Mouse (Mus musculus) lung, embryonic 16.5 days (tissue): Measurements from ENCODE around the gene Hnf1b. TPM values are rescaled to one million over a fixed set of nuclear protein-coding genes. Genes with fewer than 3 reads are reported as not detected.
A peak's percentile ranks its signal among the peaks of the same experiment; 100 is the strongest.

Source experiments
- ATAC-seq: fragments of 200-750 bp; cut with Nextera tagmentation; 2 replicates; pipeline ENCODE4 v1.8.0; 2017; ENCODE audit warnings: low read depth, mild to moderate bottlenecking, moderate library complexity
- H3K27ac ChIP-seq: fragments of 300-500 bp; sonication (generic); 2 replicates; pipeline ENCODE4 v1.5.1; 2014; ENCODE audit warnings: mild to moderate bottlenecking, control low read depth, low read length
- H3K27me3 ChIP-seq: fragments of 300-500 bp; sonication (generic); 2 replicates; pipeline ENCODE4 v1.6.1; 2014; ENCODE audit warnings: low read depth, low read length, mixed read lengths; ENCODE audit not compliant: control insufficient read depth, insufficient read depth
- H3K36me3 ChIP-seq: fragments of 300-500 bp; sonication (generic); 2 replicates; pipeline ENCODE4 v1.6.1; 2014; ENCODE audit warnings: low read length; ENCODE audit not compliant: control insufficient read depth, insufficient read depth
- H3K4me1 ChIP-seq: fragments of 300-500 bp; sonication (generic); replicated peaks from 2 replicates; pipeline ENCODE4 v1.6.1; 2014; ENCODE audit warnings: low read length, mixed read lengths; ENCODE audit not compliant: control insufficient read depth, insufficient read depth
- H3K4me2 ChIP-seq: fragments of 300-500 bp; sonication (generic); 2 replicates; pipeline ENCODE4 v1.6.1; 2014; ENCODE audit warnings: low read depth, low read length, control low read depth
- H3K4me3 ChIP-seq: fragments of 300-500 bp; sonication (generic); 2 replicates; pipeline ENCODE4 v1.5.1; 2014; ENCODE audit warnings: mild to moderate bottlenecking, low read length, control low read depth
- H3K9ac ChIP-seq: fragments of 300-500 bp; sonication (generic); 2 replicates; pipeline ENCODE4 v1.6.1; 2014; ENCODE audit warnings: low read length, control low read depth
- H3K9me3 ChIP-seq: fragments of 300-500 bp; sonication (generic); 2 replicates; pipeline ENCODE4 v1.6.1; 2016; ENCODE audit warnings: low read length; ENCODE audit not compliant: control insufficient read depth
- WGBS: fragments of 180-500 bp; shearing (Covaris S2); extraction: QIAGEN DNeasy Blood & Tissue Kit; methylation state at CpG from one replicate; pipeline ENCODE4 v1.1.7; 2014; 5-methylcytosine and 5-hydroxymethylcytosine counted together
- polyA plus RNA-seq: library from polyadenylated mRNA; unstranded; fragments of >200 nt; fragmentation: Nextera tagmentation; extraction: Ambion mirVana; gene quantifications from 2 replicates; pipeline ENCODE4 v1.2.1, GENCODE M21; 2015

The Hnf1b gene
- polyA plus RNA-seq, 1 experiment from 2014 or later: 11.7 TPM

DNA sequence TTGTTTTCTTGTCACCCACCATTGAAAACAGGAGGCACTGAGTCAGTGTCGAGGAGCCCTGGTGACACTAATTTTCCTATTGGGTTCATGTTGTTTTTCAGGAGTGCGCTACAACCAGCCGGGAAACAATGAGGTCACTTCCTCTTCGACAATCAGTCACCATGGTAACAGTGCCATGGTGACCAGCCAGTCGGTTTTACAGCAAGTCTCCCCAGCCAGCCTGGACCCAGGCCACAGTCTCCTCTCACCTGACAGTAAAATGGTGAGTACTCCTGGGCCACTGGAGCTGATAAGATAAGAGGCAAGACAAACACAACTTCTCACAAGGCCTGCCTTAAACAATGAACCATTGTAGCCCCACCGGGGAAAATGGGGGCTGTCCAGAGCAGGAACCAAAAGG is 32.7 kb downstream of the Hnf1b start:
- peak; percentile 71 for ATAC-seq
- Histone ChIP-seq H3K27ac (peak overlapping the region; percentile 54), H3K27me3 (no peaks in the 10 kb centered on the region), H3K4me1 (peaks cover 28% of the 10 kb centered on the region), H3K4me3 (no peak overlapping the region), H3K9ac (no peak overlapping the region), H3K36me3 (no peaks in the 10 kb centered on the region), H3K4me2 (no peak overlapping the region), H3K9me3 (no peaks in the 10 kb centered on the region)
- WGBS: 21% methylated on average over 6 of the region's 6 CpGs

DNA sequence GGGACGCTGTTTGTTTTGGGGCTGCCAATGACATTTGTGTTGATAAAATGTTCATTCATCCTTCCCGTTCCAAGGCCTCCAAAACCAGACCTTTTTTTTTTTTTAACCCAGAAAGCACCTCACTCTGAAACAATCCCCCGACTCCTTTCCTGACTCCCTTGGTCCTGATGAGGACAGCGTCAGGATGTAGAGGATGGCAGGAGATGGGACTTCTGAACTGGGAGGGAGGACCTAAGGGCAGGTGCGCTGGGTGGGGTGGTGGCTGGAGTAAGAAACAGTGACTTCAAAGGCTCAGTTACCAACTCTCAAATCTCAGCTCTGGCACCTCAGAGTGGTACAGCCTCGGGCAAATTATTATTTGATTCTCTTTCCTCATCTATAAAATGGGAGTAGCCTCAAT is 33.2 kb downstream of the Hnf1b start:
- Histone ChIP-seq H3K9me3 (no peaks in the 10 kb centered on the region), H3K36me3 (no peaks in the 10 kb centered on the region), H3K27ac (peak overlapping the region; percentile 54), H3K4me1 (peaks cover 25% of the 10 kb centered on the region), H3K27me3 (no peaks in the 10 kb centered on the region), H3K9ac (no peak overlapping the region), H3K4me2 (no peak overlapping the region), H3K4me3 (no peak overlapping the region)
- no peak for ATAC-seq
- WGBS: 33% methylated on average over 6 of the region's 6 CpGs

DNA sequence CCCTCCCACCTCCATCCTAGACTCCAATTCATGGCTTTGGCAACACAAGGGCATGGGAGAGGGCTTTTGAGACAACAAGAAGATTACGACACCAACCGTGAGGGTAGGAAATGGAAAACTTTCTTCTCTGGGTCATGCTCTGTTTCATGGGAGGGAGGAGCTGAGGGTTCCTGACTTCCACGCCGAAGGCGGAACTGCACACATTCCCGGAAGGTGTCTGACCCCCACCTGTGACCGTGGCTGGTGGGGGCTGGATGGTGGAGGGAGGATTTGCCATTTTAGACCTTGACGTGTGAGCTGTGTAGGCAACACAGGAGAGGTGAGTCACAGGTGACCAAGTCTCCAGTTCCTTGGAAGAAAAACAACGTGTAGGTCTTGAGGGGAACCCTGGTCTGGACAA is 33.9 kb downstream of the Hnf1b start:
- no peak overlapping the region for H3K4me3 ChIP-seq
- H3K4me2 ChIP-seq: no peak overlapping the region
- 58% methylated on average over 9 of the region's 9 CpGs for WGBS
- no peaks in the 10 kb centered on the region for H3K9me3 ChIP-seq
- H3K9ac ChIP-seq: no peak overlapping the region
- no peaks in the 10 kb centered on the region for H3K36me3 ChIP-seq
- H3K4me1 ChIP-seq: peaks cover 18% of the 10 kb centered on the region
- H3K27me3 ChIP-seq: no peaks in the 10 kb centered on the region
- no peak for ATAC-seq
- peak overlapping the region; percentile 54 for H3K27ac ChIP-seq

DNA sequence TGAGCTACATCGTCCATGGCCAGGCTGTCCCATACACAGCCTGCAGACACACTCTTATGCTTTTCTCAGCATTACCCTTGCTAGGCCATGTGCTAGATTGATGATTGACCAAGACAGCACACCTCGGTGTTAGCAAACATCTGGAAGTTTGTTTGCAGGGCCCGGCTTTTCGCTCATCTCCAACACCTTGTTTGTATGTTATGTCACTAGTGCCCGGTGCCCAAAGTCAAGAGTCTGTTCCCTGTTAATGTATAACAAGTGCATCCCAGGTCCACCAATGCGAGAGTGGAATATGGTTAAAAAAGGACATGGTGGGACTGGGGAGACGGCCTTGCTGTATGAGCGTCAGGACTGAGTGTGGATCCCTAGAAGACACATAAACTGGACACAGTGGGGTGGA is 35.3 kb downstream of the Hnf1b start:
- Histone ChIP-seq H3K27me3 (no peaks in the 10 kb centered on the region), H3K4me1 (peaks cover 10% of the 10 kb centered on the region; the same call in 1 of the 2 replicates), H3K4me3 (no peak overlapping the region), H3K36me3 (no peaks in the 10 kb centered on the region), H3K4me2 (no peak overlapping the region), H3K9me3 (no peaks in the 10 kb centered on the region), H3K27ac (no peak overlapping the region), H3K9ac (no peak overlapping the region)
- 61% methylated on average over 8 of the region's 8 CpGs for WGBS
- ATAC-seq: no peak

DNA sequence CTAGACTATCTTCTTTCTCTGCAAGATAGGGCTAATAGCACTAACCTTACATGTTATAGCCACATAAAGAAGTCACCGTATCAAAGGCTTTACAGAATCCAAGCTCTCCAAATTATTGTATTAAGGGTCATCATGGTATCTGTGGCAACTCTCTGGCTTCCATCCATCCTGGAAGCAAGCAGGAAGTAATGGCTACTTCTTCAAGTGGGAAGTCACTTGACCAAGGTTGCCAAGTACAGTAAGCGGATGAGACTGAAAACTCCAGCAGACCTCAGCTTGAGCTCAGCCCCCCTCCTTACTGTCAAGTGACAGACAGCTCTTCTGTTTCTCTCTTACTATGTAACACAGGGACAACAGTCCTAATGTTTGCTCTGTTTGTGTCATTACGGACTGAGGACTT is 36.9 kb downstream of the Hnf1b start:
- H3K4me3 ChIP-seq: no peak overlapping the region
- WGBS: 45% methylated on average over 3 of the region's 3 CpGs
- H3K4me1 ChIP-seq: peaks cover 12% of the 10 kb centered on the region
- H3K27ac ChIP-seq: no peak overlapping the region
- no peak overlapping the region for H3K9ac ChIP-seq
- no peak for ATAC-seq
- H3K9me3 ChIP-seq: no peaks in the 10 kb centered on the region
- H3K36me3 ChIP-seq: no peaks in the 10 kb centered on the region
- H3K4me2 ChIP-seq: no peak overlapping the region
- H3K27me3 ChIP-seq: no peaks in the 10 kb centered on the region

DNA sequence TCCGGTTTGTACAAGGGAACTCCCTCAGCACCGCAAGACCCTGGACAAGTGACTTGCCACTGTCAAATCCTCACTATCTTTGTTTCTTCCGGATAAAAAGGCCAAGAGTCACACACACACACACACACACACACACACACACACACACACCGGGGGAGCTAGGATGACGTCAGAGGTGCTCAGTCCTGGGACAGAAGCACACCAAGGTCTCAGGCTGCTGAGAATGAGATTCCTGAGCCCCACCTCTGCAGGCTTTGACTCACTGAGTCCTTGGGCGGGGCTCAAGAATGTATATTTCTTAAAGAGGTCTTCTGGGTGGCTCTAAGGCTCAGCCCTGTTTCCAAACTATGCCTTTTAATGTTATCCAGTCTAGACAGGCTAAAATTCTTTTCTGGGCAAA is 41.5 kb downstream of the Hnf1b start:
- H3K9ac ChIP-seq: no peak overlapping the region
- no peaks in the 10 kb centered on the region for H3K9me3 ChIP-seq
- peak; percentile 94 for ATAC-seq
- 30% methylated on average over 6 of the region's 6 CpGs for WGBS
- no peaks in the 10 kb centered on the region for H3K27me3 ChIP-seq
- no peak overlapping the region for H3K4me2 ChIP-seq
- H3K36me3 ChIP-seq: 0 out of 2 replicates have a peak, but pooled peaks cover 3% of the 10 kb centered on the region
- H3K4me1 ChIP-seq: peaks cover 8% of the 10 kb centered on the region; the same call in 1 of the 2 replicates
- H3K27ac ChIP-seq: peak overlapping the region; percentile 73
- no peak overlapping the region for H3K4me3 ChIP-seq

DNA sequence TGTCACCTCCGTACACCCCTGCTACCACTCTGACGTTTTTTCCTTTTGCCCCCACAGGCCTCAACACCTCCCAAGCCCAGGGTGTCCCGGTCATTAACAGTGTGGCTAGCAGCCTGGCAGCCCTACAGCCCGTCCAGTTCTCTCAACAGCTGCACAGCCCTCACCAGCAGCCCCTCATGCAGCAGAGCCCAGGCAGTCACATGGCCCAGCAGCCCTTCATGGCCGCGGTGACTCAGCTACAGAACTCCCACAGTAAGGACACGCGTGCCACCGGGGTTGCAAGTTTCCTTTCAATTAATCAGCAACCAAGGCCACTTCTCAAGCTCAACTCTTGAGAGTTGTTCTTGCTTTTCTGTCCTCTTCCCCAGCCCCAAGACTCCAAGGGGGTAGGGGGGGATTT is 43.5 kb downstream of the Hnf1b start:
- Histone ChIP-seq H3K9ac (no peak overlapping the region), H3K27me3 (no peaks in the 10 kb centered on the region), H3K9me3 (no peaks in the 10 kb centered on the region), H3K4me3 (no peak overlapping the region), H3K4me1 (peaks cover 8% of the 10 kb centered on the region; the same call in 1 of the 2 replicates), H3K4me2 (no peak overlapping the region), H3K27ac (peak overlapping the region; percentile 33; the same call in 1 of the 2 replicates), H3K36me3 (0 out of 2 replicates have a peak, but pooled peaks cover 3% of the 10 kb centered on the region)
- whole genome bisulfite sequencing: 61% methylated on average over 9 of the region's 9 CpGs
- ATAC-seq: no peak

DNA sequence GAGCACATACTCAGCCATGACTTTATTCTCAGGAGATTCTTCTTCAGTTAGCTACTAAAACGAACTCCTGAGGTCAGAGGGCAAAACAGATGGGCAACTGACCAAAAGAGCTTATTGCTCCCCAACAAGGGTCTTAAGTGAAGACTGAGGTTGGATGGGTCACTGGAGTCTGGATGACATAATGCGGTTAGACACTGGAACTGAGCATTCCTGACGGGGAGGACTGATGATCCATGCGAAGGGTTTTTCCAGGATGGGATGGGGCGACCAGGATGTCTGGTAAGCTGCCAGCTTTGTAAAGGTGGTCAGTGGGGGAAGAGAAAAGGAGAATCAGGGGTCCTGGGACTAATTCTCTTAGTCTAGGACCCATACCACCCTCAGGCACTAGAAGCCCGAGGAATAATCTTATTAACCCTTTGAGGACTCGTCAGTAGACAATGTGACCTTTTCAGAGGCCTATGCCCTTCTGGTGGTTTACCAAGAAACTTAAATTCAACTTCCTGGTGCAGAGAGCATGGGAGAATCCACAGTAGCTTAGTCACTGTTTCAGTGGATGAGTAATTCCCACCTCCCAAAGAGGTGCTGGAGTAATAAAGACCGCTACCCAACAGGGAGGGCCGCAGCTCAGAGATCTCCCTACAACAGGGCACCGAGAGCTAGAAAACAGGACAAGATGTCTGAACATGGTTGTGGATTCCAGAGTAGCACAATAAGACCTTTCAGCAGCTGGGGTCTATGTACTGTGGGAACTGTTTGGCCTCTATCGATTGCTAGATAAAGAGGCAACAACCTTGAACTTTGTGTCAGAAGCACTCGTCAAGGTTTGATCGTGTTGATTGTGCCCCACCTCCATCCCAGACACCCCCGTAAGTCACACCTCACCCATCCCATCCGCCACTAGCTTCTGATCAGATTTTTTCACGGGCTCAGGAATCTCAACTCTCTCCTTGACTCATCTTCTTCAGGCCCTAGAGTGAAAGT is 46.9 kb downstream of the Hnf1b start:
- Histone ChIP-seq H3K27ac (no peak overlapping the region), H3K36me3 (0 out of 2 replicates have a peak, but pooled peaks cover 3% of the 10 kb centered on the region)
- 75% methylated on average over 16 of the region's 16 CpGs for WGBS

DNA sequence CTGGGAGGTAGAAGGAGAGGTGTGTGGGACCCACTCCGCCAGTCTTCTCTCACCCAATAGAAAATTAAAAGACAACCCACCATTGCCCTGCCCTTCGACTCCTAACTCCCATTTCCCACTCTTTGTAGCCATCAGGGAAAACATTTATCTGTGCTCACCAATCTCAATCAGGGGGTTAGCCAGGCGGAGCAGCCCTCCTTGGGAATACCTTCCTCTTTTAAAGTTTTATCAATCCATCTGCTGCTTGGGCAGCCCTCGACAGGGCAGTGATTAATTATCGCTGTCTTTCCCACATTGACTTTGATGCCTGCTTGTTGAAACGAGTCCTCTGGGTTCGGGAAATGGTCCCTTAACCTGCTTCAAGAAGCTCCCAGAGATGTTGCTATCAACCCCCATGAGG is 47.7 kb downstream of the Hnf1b start:
- H3K4me1 ChIP-seq: peaks cover 6% of the 10 kb centered on the region; the same call in 1 of the 2 replicates
- no peaks in the 10 kb centered on the region for H3K9me3 ChIP-seq
- ATAC-seq: no peak
- 0 out of 2 replicates have a peak, but pooled peaks cover 3% of the 10 kb centered on the region for H3K36me3 ChIP-seq
- H3K4me3 ChIP-seq: no peak overlapping the region
- H3K4me2 ChIP-seq: no peak overlapping the region
- H3K27me3 ChIP-seq: no peaks in the 10 kb centered on the region
- WGBS: 47% methylated on average over 7 of the region's 7 CpGs
- no peak overlapping the region for H3K27ac ChIP-seq
- no peak overlapping the region for H3K9ac ChIP-seq

More for the DNA sequence above, 46.9 kb downstream of the Hnf1b start:
- Histone ChIP-seq H3K9ac (no peak overlapping the region), H3K27me3 (no peaks in the 10 kb centered on the region), H3K4me2 (no peak overlapping the region), H3K4me3 (no peak overlapping the region), H3K4me1 (peaks cover 6% of the 10 kb centered on the region; the same call in 1 of the 2 replicates), H3K9me3 (no peaks in the 10 kb centered on the region)
- no peak for ATAC-seq
